Mouse (Mus musculus): ENCODE data around the gene Ppp4c. TPM values are rescaled to one million over a fixed set of nuclear protein-coding genes. Genes with fewer than 3 reads are reported as not detected.
A peak's percentile ranks its signal among the peaks of the same experiment; 100 is the strongest.

Gene Ppp4c
- polyA plus RNA-seq, 1 experiment from 2014 or later = 213 TPM

GRCm38 (mm10) chr7:126807405-126807804 is 15.1 kb upstream of the Ppp4c start:
- WGBS (ENCODE audit: insufficient replicate concordance) = 65% methylated on average over 4 of the region's 4 CpGs
- Histone ChIP-seq H3K36me3 (ENCODE audit: control insufficient read depth, insufficient read depth, low read length) (no peaks in the 10 kb centered on the region; the same call in 1 of the 2 replicates), H3K9me3 (replicated peaks; ENCODE audit: control insufficient read depth, low read length) (no peaks in the 10 kb centered on the region), H3K27ac (ENCODE audit: low read depth, low read length) (no peak overlapping the region), H3K4me1 (ENCODE audit: control insufficient read depth, insufficient read depth, low read length) (peaks cover 16% of the 10 kb centered on the region), H3K4me3 (ENCODE audit: low read depth, low read length) (no peak overlapping the region), H3K4me2 (peak overlapping the region; percentile 87), H3K27me3 (ENCODE audit: control insufficient read depth, insufficient read depth, low read length) (no peaks in the 10 kb centered on the region), H3K9ac (ENCODE audit: low read depth, low read length) (0 out of 2 replicates have a peak overlapping the region, but pooled peaks have one; percentile 81)
- ATAC-seq (replicated peaks; ENCODE audit: insufficient number of reproducible peaks, low FRiP score, low TSS enrichment) = no peak

GRCm38 (mm10) chr7:126806956-126807355 is 14.7 kb upstream of the Ppp4c start:
- Histone ChIP-seq H3K9me3 (replicated peaks; ENCODE audit: control insufficient read depth, low read length) (no peaks in the 10 kb centered on the region), H3K27ac (ENCODE audit: low read depth, low read length) (no peak overlapping the region), H3K4me3 (ENCODE audit: low read depth, low read length) (no peak overlapping the region), H3K9ac (ENCODE audit: low read depth, low read length) (no peak overlapping the region), H3K4me1 (ENCODE audit: control insufficient read depth, insufficient read depth, low read length) (peaks cover 16% of the 10 kb centered on the region), H3K36me3 (ENCODE audit: control insufficient read depth, insufficient read depth, low read length) (no peaks in the 10 kb centered on the region; the same call in 1 of the 2 replicates), H3K4me2 (no peak overlapping the region), H3K27me3 (ENCODE audit: control insufficient read depth, insufficient read depth, low read length) (no peaks in the 10 kb centered on the region)
- ATAC-seq (replicated peaks; ENCODE audit: insufficient number of reproducible peaks, low FRiP score, low TSS enrichment) = no peak
- 66% methylated on average over 6 of the region's 6 CpGs for WGBS (ENCODE audit: insufficient replicate concordance)

- H3K27me3 ChIP-seq (ENCODE audit: control insufficient read depth, insufficient read depth, low read length) = no peaks in the 10 kb centered on the region
- H3K4me1 ChIP-seq (ENCODE audit: control insufficient read depth, insufficient read depth, low read length) = peaks cover 22% of the 10 kb centered on the region
- no peak overlapping the region for H3K9ac ChIP-seq (ENCODE audit: low read depth, low read length)
- no peak overlapping the region for H3K27ac ChIP-seq (ENCODE audit: low read depth, low read length)
- no peak overlapping the region for H3K4me2 ChIP-seq
- ATAC-seq (replicated peaks; ENCODE audit: insufficient number of reproducible peaks, low FRiP score, low TSS enrichment) = no peak
- H3K36me3 ChIP-seq (ENCODE audit: control insufficient read depth, insufficient read depth, low read length) = no peaks in the 10 kb centered on the region; the same call in 1 of the 2 replicates
- H3K9me3 ChIP-seq (replicated peaks; ENCODE audit: control insufficient read depth, low read length) = no peaks in the 10 kb centered on the region
- no peak overlapping the region for H3K4me3 ChIP-seq (ENCODE audit: low read depth, low read length)
These were observed 11.5 kb upstream of the Ppp4c start for GRCm38 (mm10) chr7:126803751-126804150.

- no peak overlapping the region; the same call in 1 of the 2 replicates for H3K9ac ChIP-seq (ENCODE audit: low read depth, low read length)
- no peaks in the 10 kb centered on the region for H3K9me3 ChIP-seq (replicated peaks; ENCODE audit: control insufficient read depth, low read length)
- WGBS (ENCODE audit: insufficient replicate concordance) = 78% methylated on average over 6 of the region's 6 CpGs
- ATAC-seq (replicated peaks; ENCODE audit: insufficient number of reproducible peaks, low FRiP score, low TSS enrichment) = no peak
- no peak overlapping the region for H3K4me3 ChIP-seq (ENCODE audit: low read depth, low read length)
- no peak overlapping the region for H3K27ac ChIP-seq (ENCODE audit: low read depth, low read length)
- H3K4me1 ChIP-seq (ENCODE audit: control insufficient read depth, insufficient read depth, low read length) = peaks cover 17% of the 10 kb centered on the region
- no peaks in the 10 kb centered on the region; the same call in 1 of the 2 replicates for H3K36me3 ChIP-seq (ENCODE audit: control insufficient read depth, insufficient read depth, low read length)
- no peaks in the 10 kb centered on the region for H3K27me3 ChIP-seq (ENCODE audit: control insufficient read depth, insufficient read depth, low read length)
- H3K4me2 ChIP-seq = no peak overlapping the region
These were observed 10.9 kb upstream of the Ppp4c start for GRCm38 (mm10) chr7:126803181-126803580.

GRCm38 (mm10) chr7:126802134-126802889 is 10.0 kb upstream of the Ppp4c start:
- peaks cover 2% of the 10 kb centered on the region for H3K36me3 ChIP-seq (ENCODE audit: control insufficient read depth, insufficient read depth, low read length)
- no peak overlapping the region for H3K9ac ChIP-seq (ENCODE audit: low read depth, low read length)
- H3K4me3 ChIP-seq (ENCODE audit: low read depth, low read length) = no peak overlapping the region
- H3K27me3 ChIP-seq (ENCODE audit: control insufficient read depth, insufficient read depth, low read length) = no peaks in the 10 kb centered on the region
- WGBS (ENCODE audit: insufficient replicate concordance) = 77% methylated on average over 11 of the region's 11 CpGs
- H3K4me2 ChIP-seq = no peak overlapping the region
- H3K9me3 ChIP-seq (replicated peaks; ENCODE audit: control insufficient read depth, low read length) = no peaks in the 10 kb centered on the region
- H3K27ac ChIP-seq (ENCODE audit: low read depth, low read length) = no peak overlapping the region
- ATAC-seq (replicated peaks; ENCODE audit: insufficient number of reproducible peaks, low FRiP score, low TSS enrichment) = no peak
- peaks cover 12% of the 10 kb centered on the region for H3K4me1 ChIP-seq (ENCODE audit: control insufficient read depth, insufficient read depth, low read length)

- Histone ChIP-seq H3K36me3 (ENCODE audit: control insufficient read depth, insufficient read depth, low read length) (peaks cover 13% of the 10 kb centered on the region), H3K4me1 (ENCODE audit: control insufficient read depth, insufficient read depth, low read length) (peaks cover 24% of the 10 kb centered on the region), H3K9me3 (replicated peaks; ENCODE audit: control insufficient read depth, low read length) (no peaks in the 10 kb centered on the region), H3K4me2 (no peak overlapping the region), H3K4me3 (ENCODE audit: low read depth, low read length) (no peak overlapping the region), H3K27me3 (ENCODE audit: control insufficient read depth, insufficient read depth, low read length) (no peaks in the 10 kb centered on the region), H3K27ac (ENCODE audit: low read depth, low read length) (no peak overlapping the region), H3K9ac (ENCODE audit: low read depth, low read length) (no peak overlapping the region; the same call in 1 of the 2 replicates)
- no peak for ATAC-seq (replicated peaks; ENCODE audit: insufficient number of reproducible peaks, low FRiP score, low TSS enrichment)
- WGBS (ENCODE audit: insufficient replicate concordance) = 92% methylated on average over 16 of the region's 16 CpGs
These were observed 8.7 kb upstream of the Ppp4c start for GRCm38 (mm10) chr7:126801057-126801422.

- Histone ChIP-seq H3K9ac (ENCODE audit: low read depth, low read length) (peak overlapping the region; percentile 83), H3K4me2 (peak overlapping the region; percentile 77), H3K27me3 (ENCODE audit: control insufficient read depth, insufficient read depth, low read length) (no peaks in the 10 kb centered on the region), H3K4me1 (ENCODE audit: control insufficient read depth, insufficient read depth, low read length) (peaks cover 25% of the 10 kb centered on the region), H3K4me3 (ENCODE audit: low read depth, low read length) (peak overlapping the region; percentile 90), H3K27ac (ENCODE audit: low read depth, low read length) (peak overlapping the region; percentile 99), H3K9me3 (replicated peaks; ENCODE audit: control insufficient read depth, low read length) (no peaks in the 10 kb centered on the region), H3K36me3 (ENCODE audit: control insufficient read depth, insufficient read depth, low read length) (peaks cover 17% of the 10 kb centered on the region)
- no peak for ATAC-seq (replicated peaks; ENCODE audit: insufficient number of reproducible peaks, low FRiP score, low TSS enrichment)
- 54% methylated on average over 5 of the region's 5 CpGs for WGBS (ENCODE audit: insufficient replicate concordance)
These were observed 8.2 kb upstream of the Ppp4c start for GRCm38 (mm10) chr7:126800269-126801056.

GRCm38 (mm10) chr7:126799468-126800268 is 7.4 kb upstream of the Ppp4c start:
- under 1% methylated on average over 38 of the region's 38 CpGs for WGBS (ENCODE audit: insufficient replicate concordance)
- Histone ChIP-seq H3K4me2 (peak overlapping the region; percentile 77), H3K36me3 (ENCODE audit: control insufficient read depth, insufficient read depth, low read length) (peaks cover 22% of the 10 kb centered on the region), H3K27me3 (ENCODE audit: control insufficient read depth, insufficient read depth, low read length) (no peaks in the 10 kb centered on the region), H3K4me1 (ENCODE audit: control insufficient read depth, insufficient read depth, low read length) (peaks cover 25% of the 10 kb centered on the region), H3K9ac (ENCODE audit: low read depth, low read length) (peak overlapping the region; percentile 83), H3K27ac (ENCODE audit: low read depth, low read length) (peak overlapping the region; percentile 99), H3K9me3 (replicated peaks; ENCODE audit: control insufficient read depth, low read length) (no peaks in the 10 kb centered on the region), H3K4me3 (ENCODE audit: low read depth, low read length) (peak overlapping the region; percentile 90)
- ATAC-seq (replicated peaks; ENCODE audit: insufficient number of reproducible peaks, low FRiP score, low TSS enrichment) = peak; percentile 82; the same call in 1 of the 2 replicates
